Mouse (Mus musculus): ENCODE measurements at regions not wholly inside any gene's neighbourhood (a gene's known extent, or its start where the extent isn't known, plus 50 kb on each side); places are given as distances from the start of the nearest gene placed in this dataset.

GRCm38 (mm10) chr10:66909204-66909889 lies 186.6 kb upstream of the Jmjd1c start:
- H3K4me3 ChIP-seq (ENCODE audit: control insufficient read depth, insufficient read depth, low read length): no peak overlapping the region
- H3K4me1 ChIP-seq (replicated peaks; ENCODE audit: control insufficient read depth, insufficient read depth, low read length): peaks cover 3% of the 10 kb centered on the region; the same call in 1 of the 2 replicates
- TF ChIP-seq CTCF (IDR thresholded peaks at IDR 0.05; ENCODE audit: borderline replicate concordance, control insufficient read depth, extremely low read depth, insufficient read depth, low read length, poor library complexity) (peak; percentile 46; the same call in 1 of the 2 replicates), POLR2A (IDR thresholded peaks at IDR 0.05; ENCODE audit: control insufficient read depth, extremely low read depth, insufficient read depth, low read length, poor library complexity) (no peak)
- peak; percentile 48 for DNase-seq
- H3K27me3 ChIP-seq (ENCODE audit: control insufficient read depth, insufficient read depth, low read length): no peaks in the 10 kb centered on the region
- WGBS: 24% methylated on average over 12 of the region's 12 CpGs
- no peaks in the 10 kb centered on the region for H3K36me3 ChIP-seq (ENCODE audit: control insufficient read depth, insufficient read depth, low read length)
- no peak overlapping the region for H3K27ac ChIP-seq (ENCODE audit: control insufficient read depth, insufficient read depth, low read length)

GRCm38 (mm10) chr10:66909905-66910681 lies 185.8 kb upstream of the Jmjd1c start:
- Histone ChIP-seq H3K27me3 (ENCODE audit: control insufficient read depth, insufficient read depth, low read length) (no peaks in the 10 kb centered on the region), H3K36me3 (ENCODE audit: control insufficient read depth, insufficient read depth, low read length) (no peaks in the 10 kb centered on the region), H3K27ac (ENCODE audit: control insufficient read depth, insufficient read depth, low read length) (no peak overlapping the region), H3K4me3 (ENCODE audit: control insufficient read depth, insufficient read depth, low read length) (no peak overlapping the region), H3K4me1 (replicated peaks; ENCODE audit: control insufficient read depth, insufficient read depth, low read length) (peaks cover 3% of the 10 kb centered on the region; the same call in 1 of the 2 replicates)
- DNase-seq: no peak
- TF ChIP-seq CTCF (IDR thresholded peaks at IDR 0.05; ENCODE audit: borderline replicate concordance, control insufficient read depth, extremely low read depth, insufficient read depth, low read length, poor library complexity) (no peak), POLR2A (IDR thresholded peaks at IDR 0.05; ENCODE audit: control insufficient read depth, extremely low read depth, insufficient read depth, low read length, poor library complexity) (no peak)
- 94% methylated on average over 17 of the region's 17 CpGs for WGBS

GRCm38 (mm10) chr10:66911261-66911911 lies 184.5 kb upstream of the Jmjd1c start:
- TF ChIP-seq CTCF (IDR thresholded peaks at IDR 0.05; ENCODE audit: borderline replicate concordance, control insufficient read depth, extremely low read depth, insufficient read depth, low read length, poor library complexity) (no peak), POLR2A (IDR thresholded peaks at IDR 0.05; ENCODE audit: control insufficient read depth, extremely low read depth, insufficient read depth, low read length, poor library complexity) (no peak)
- whole genome bisulfite sequencing: 35% methylated on average over 10 of the region's 10 CpGs
- Histone ChIP-seq H3K27ac (ENCODE audit: control insufficient read depth, insufficient read depth, low read length) (no peak overlapping the region), H3K4me1 (replicated peaks; ENCODE audit: control insufficient read depth, insufficient read depth, low read length) (peaks cover 3% of the 10 kb centered on the region; the same call in 1 of the 2 replicates), H3K4me3 (ENCODE audit: control insufficient read depth, insufficient read depth, low read length) (no peak overlapping the region), H3K36me3 (ENCODE audit: control insufficient read depth, insufficient read depth, low read length) (no peaks in the 10 kb centered on the region), H3K27me3 (ENCODE audit: control insufficient read depth, insufficient read depth, low read length) (no peaks in the 10 kb centered on the region)
- DNase-seq: no peak

GRCm38 (mm10) chr10:66912440-66912839 lies 183.5 kb upstream of the Jmjd1c start:
- no peak overlapping the region for H3K4me3 ChIP-seq (ENCODE audit: control insufficient read depth, insufficient read depth, low read length)
- no peak for DNase-seq
- no peak for TF ChIP-seq POLR2A (IDR thresholded peaks at IDR 0.05; ENCODE audit: control insufficient read depth, extremely low read depth, insufficient read depth, low read length, poor library complexity)
- TF ChIP-seq CTCF (IDR thresholded peaks at IDR 0.05; ENCODE audit: borderline replicate concordance, control insufficient read depth, extremely low read depth, insufficient read depth, low read length, poor library complexity): no peak
- no peak overlapping the region for H3K27ac ChIP-seq (ENCODE audit: control insufficient read depth, insufficient read depth, low read length)
- H3K4me1 ChIP-seq (replicated peaks; ENCODE audit: control insufficient read depth, insufficient read depth, low read length): peaks cover 3% of the 10 kb centered on the region; the same call in 1 of the 2 replicates
- 93% methylated on average over 4 of the region's 4 CpGs for WGBS
- H3K27me3 ChIP-seq (ENCODE audit: control insufficient read depth, insufficient read depth, low read length): no peaks in the 10 kb centered on the region
- no peaks in the 10 kb centered on the region for H3K36me3 ChIP-seq (ENCODE audit: control insufficient read depth, insufficient read depth, low read length)

GRCm38 (mm10) chr10:66913187-66913586 lies 182.7 kb upstream of the Jmjd1c start:
- Histone ChIP-seq H3K27ac (ENCODE audit: control insufficient read depth, insufficient read depth, low read length) (no peak overlapping the region), H3K36me3 (ENCODE audit: control insufficient read depth, insufficient read depth, low read length) (no peaks in the 10 kb centered on the region), H3K4me3 (ENCODE audit: control insufficient read depth, insufficient read depth, low read length) (no peak overlapping the region), H3K27me3 (ENCODE audit: control insufficient read depth, insufficient read depth, low read length) (no peaks in the 10 kb centered on the region), H3K4me1 (replicated peaks; ENCODE audit: control insufficient read depth, insufficient read depth, low read length) (peaks cover 3% of the 10 kb centered on the region; the same call in 1 of the 2 replicates)
- no peak for TF ChIP-seq POLR2A (IDR thresholded peaks at IDR 0.05; ENCODE audit: control insufficient read depth, extremely low read depth, insufficient read depth, low read length, poor library complexity)
- no peak for TF ChIP-seq CTCF (IDR thresholded peaks at IDR 0.05; ENCODE audit: borderline replicate concordance, control insufficient read depth, extremely low read depth, insufficient read depth, low read length, poor library complexity)
- 93% methylated on average over 14 of the region's 14 CpGs for WGBS
- no peak for DNase-seq

- Histone ChIP-seq H3K4me1 (replicated peaks; ENCODE audit: control insufficient read depth, insufficient read depth, low read length) (peaks cover 3% of the 10 kb centered on the region; the same call in 1 of the 2 replicates), H3K36me3 (ENCODE audit: control insufficient read depth, insufficient read depth, low read length) (no peaks in the 10 kb centered on the region), H3K4me3 (ENCODE audit: control insufficient read depth, insufficient read depth, low read length) (no peak overlapping the region), H3K27me3 (ENCODE audit: control insufficient read depth, insufficient read depth, low read length) (no peaks in the 10 kb centered on the region), H3K27ac (ENCODE audit: control insufficient read depth, insufficient read depth, low read length) (no peak overlapping the region)
- 98% methylated on average over 8 of the region's 8 CpGs for WGBS
- DNase-seq: no peak
- TF ChIP-seq POLR2A (IDR thresholded peaks at IDR 0.05; ENCODE audit: control insufficient read depth, extremely low read depth, insufficient read depth, low read length, poor library complexity) (no peak), CTCF (IDR thresholded peaks at IDR 0.05; ENCODE audit: borderline replicate concordance, control insufficient read depth, extremely low read depth, insufficient read depth, low read length, poor library complexity) (no peak)
These were observed 182.3 kb upstream of the Jmjd1c start for GRCm38 (mm10) chr10:66913627-66914026.
